Mouse (Mus musculus) brain, embryonic 18.5 days (tissue): ENCODE results near the gene Pbrm1.

Source experiments
- DNase-seq: peaks from one replicate; pipeline ENCODE4 v3.0.0-alpha.2; 2012; ENCODE audit warnings: low read depth, low spot score

The Pbrm1 gene

DNA sequence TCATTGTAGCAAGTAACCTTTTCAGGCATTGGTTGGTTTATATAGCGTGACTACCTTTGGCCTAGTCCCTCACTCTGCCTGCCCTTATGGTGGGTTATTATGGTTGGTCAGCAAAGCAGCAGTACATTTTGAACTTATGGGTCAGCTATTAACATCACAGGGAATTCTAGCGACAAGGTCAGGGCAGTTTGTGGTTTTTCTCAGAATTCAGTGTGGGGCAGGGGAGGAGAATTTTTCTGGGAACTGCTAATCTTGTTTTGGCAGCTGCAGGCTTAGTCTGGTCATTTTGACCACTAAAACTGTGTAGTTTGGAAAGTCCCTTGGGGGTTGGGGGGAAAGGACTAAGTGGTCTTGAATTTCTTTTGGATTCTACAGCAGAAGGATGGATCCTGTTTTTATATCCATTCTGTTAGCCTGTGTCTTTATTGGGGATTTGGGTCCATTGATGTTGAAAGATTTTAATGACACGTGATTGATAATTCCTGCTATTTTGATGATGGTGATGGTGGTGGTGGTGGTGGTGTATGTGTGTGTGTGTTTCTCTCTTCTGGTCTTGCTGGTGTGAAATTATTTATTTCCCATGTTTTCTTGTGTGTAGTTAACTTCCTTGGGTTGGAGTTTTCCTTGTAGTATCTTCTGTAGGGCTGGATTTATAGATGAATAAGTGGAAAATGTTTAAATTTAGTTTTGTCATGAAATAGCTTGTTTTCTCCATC is 60.5 kb downstream of the Pbrm1 start:
- no peak for DNase-seq

DNA sequence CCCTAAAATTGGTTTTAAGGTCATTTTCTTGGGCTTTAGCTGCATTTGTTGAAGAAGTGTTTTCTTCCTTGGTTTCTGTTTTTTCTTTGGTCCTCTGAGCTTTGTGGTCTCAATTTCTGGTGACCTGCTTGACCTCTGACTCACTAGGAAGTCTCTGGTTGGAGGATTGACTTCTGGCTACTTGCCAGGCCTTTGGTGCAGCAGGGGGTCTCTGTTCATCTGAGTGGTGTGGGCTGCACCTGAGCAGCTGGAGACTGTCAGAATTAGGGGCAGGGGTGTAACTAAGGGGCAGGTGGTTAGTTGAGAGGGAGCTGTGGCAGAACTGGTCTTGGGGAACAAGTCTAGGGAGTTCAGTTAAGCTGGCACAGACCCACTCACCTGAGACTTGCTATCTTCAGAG is 62.2 kb downstream of the Pbrm1 start:
- no peak for DNase-seq

DNA sequence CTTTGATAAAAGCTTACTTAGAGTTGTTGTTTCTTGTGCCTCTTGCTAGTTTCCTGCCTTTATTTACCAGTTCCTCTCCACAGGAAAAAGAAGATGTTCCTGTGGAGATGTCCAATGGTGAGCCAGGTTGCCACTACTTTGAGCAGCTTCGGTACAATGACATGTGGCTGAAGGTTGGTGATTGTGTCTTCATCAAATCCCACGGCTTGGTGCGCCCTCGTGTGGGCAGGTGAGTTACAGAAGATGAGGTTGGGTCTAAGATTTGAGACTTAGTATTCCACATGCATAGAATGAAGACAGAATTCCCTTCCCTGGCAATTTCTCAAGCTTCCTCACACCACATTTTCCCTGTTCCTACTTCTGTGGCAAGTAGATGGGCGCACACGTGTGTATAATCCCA is 68.5 kb downstream of the Pbrm1 start:
- DNase-seq, result no peak

DNA sequence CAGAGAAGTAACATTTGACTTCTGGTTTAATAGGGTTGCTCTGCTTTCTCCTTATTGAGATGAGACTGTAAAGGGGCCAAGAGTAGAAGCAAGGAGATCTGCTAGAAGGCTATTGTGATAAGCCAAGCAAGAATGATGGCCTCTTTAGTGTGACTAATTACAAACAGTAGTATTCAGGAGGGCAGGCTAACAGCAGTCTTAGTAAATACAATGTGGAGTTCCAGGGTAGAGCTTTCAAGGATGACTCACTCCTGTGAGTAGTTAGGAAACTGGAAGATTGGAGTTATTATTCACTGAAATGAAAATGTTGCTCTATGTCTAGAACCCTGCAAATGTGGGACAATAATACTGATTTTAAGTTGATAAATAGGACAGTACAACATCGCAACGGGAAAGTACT is 69.6 kb downstream of the Pbrm1 start:
- no peak for DNase-seq

DNA sequence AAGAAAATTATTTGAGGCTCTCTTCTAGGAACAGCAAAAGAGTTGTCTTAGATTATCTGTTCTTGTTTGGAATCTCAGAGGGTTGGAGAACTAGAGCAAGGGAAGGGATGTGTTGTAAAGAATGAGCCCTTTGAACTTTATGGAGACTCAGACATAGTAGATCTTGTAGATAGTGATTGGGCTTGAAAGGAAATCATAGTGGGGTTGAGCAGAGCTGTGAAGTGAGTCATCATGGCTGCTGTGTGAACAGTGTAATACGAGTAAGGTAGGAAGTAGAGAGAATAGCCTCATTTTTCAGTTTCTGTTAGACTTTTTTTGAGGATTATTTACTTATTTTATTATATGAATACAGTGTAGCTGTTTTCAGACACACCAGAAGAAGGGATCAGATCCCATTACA is 71.0 kb downstream of the Pbrm1 start:
- DNase-seq, result no peak

DNA sequence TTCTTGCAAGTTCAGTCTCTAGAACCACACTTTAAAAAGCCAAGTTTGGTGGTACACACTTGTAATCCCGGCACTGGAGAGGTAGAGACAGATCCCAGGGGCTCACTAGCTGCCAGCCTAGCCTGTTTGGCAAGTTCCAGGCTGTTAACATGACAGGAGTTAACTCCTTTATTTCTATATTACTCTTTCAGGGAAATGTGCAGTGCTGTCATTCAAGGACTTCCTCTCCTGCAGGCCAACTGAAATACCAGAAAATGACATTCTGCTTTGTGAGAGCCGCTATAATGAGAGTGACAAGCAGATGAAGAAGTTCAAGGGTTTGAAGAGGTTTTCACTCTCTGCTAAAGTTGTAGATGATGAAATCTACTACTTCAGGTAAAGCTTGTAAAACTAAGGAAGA is 86.2 kb downstream of the Pbrm1 start:
- no peak for DNase-seq

DNA sequence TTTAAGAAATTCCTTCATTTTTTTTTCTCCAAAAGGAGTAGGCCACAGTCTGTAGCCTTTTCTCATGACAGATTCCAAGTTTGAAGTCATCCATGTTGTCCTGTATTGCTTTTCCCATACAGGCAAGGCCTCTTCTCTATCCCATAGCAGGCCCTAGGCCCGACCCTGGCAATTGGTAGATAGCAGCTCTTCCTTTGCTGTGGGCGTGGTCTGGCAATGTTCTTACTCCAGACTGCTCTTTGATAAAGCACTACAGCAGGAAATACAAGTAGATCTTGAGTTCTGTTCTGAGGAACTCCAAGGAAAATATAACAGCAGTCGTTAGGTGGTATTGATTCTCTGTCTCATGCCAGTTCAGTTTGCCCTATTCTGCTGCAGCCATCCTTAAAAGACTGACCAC is 91.7 kb downstream of the Pbrm1 start:
- no peak for DNase-seq

DNA sequence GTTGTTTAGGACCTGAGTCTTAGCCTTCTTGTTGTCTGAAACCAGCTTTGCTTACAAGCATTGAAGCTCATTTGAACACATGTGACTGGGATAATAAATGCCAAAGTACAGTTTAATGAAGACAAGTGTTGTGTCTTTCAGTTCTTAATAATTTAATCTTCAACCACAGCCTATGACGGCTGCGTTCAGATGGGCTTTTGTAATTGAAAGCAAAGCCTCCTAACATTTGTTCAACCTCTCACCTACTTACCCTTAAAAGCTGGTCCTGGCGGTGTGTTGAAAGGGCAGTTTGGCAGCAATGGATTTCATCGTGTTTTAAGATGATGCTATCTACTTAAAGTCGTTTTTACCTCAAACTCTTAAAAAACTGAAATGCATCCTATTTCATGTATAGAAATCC is 93.2 kb downstream of the Pbrm1 start:
- DNase-seq, result no peak

DNA sequence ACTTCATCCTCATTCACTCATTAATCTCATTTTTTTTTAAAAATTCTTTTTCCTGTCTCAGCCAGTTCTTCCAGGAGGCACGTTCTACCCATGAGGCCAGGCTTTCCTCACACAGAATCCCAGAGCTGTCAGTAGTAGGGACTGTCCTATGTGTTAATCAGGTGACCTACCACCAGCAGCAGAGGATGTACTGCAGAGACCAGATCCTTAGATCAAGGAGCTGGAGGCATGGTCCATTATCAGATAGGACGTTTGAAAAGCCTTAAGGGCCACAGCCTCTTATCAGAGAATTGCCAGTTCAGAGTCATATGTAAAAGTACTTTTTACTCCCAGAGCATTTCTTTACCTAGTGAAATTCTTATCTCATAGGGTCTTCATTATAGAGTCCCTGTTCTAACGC is 95.1 kb downstream of the Pbrm1 start:
- no peak for DNase-seq

DNA sequence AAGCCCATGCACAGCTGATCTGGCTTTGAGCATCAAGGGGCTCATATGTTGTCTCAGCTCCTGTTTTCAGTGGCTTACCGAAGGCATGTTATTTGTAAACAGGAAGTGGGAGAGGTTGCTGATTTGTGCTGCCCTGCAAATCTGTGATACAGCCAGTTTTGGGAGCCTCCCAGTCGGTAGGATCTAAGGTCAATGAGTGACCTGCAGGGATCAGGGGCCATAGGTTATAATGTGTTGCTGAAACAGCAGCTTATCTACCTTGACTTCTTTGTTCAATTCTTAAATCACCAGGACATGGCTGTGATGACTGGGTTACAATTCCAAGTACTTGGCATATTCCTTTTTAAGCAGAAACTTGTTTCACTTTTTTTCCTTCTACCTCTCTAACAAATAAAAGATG is 96.6 kb downstream of the Pbrm1 start:
- DNase-seq, result no peak

DNA sequence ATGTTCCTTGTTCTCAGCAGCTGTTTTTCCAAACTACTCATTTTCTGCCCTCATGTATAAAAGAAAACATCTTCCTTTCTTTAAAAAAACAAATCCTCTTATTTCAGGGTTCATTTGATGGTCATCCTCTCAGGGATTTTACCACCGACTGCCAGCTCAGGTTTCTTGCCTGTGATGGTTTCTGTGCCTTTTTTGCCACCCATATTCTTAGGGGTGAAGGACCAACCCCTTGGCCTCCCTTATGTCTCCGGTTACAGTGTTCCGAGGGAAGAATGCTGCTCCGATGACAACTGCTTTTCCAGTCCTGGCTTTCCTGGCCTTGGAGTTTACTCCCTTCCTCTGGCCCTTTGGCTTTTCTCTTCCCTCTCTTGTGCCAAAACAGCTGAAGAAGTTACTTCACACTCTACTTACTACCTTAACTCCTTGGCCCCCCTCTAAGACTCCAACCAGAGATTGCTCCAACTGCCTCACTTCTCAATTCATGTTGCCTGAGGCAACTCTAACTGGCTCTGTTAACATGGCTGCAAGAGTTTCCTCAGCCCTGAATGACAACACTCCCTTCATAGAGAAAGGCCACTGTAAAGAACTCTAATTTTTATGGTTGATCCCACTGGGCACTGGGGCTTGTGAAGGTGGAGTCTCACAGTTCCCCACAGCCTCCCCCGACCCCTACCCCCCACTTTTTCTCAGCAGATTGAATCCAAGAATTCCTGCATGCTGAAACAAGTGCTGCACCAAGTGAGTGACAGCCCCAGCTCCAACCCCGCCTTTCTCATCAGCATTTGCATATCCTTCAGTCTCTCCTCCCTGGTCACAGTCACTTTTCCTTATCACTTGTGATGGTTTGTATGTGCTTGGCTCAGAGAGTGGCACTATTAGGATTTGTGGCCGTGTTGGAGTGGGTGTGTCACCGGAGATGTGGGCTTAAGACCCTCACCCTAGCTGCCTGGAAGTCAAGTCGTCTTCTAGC is 106.5 kb downstream of the Pbrm1 start:
- no peak for DNase-seq

DNA sequence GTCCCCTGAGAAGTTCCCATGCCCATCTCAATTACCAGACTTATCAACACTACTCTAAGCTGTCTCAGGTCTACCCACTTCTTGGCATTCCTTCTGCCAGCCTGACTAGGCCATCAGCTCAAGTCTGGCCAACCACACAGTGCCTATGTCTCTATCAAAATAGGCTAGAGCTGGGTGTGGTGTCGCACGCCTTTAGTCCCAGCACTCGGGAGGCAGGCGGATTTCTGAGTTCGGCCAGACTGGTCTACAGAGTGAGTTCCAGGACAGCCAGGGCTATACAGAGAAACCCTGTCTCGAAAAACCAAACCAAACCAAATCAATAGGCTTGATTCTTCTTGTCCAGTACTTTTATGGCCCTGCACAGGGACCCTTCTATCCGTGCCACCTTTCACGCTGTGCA is 107.9 kb downstream of the Pbrm1 start:
- DNase-seq, result no peak

DNA sequence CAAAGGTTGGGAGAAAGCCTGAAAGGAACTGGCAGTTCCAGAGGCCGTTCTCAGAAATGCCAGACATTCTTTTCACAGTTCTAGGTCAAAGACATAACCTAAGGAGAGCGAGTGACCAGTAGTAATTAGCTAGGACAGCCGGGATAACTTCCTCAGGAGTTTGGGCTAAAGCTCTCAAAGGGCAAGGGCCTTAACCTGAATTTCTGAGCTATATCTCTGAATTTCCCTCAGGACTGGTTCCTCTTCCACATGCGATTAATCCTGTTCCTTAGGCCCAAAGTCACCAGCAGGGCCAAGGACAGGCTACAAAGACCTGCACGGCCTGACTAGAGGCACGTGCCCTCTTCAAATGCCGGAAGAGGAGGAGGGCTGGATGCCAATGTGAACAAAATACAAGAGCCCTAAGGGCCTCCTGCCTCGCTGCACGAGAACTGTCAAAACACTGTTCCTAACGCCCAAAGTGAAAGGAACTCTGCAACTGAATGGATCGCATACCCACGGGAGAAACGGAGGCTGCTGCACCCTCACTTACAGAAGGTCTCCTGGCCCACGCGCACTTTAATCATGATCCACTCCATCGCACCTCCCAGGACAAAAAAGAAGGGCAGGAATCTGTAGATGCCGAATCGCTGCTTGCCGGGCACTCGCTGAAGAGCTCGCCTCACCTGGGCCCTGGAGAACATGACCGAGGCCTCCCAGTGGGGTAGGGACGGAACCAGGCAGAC is 109.3 kb downstream of the Pbrm1 start:
- no peak for DNase-seq

DNA sequence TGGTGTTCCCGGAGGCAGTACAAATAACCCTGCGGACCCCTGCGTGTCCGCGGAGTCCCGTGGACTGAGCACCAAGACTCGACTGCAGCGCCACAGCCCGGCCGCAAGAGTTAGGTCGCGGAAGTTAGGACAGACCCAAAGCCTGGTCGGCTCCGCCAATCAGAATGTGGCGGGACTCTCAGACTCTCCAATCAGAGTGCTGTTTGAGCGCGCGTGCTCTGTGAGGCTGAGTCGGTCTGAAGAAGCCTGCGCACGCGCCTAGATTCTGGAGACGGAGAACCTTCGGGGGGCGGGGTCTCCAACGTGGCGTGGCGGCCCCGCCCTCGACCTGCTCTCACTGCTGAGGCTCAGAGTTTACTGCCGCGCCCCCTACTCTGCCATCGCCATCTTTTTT is 109.9 kb downstream of the Pbrm1 start, which contains the start of gene Smim4:
Gene Smim4 (minus strand): TSS at position 131 of the 394 bp plus-strand sequence.
- DNase-seq, result peak; percentile 98

DNA sequence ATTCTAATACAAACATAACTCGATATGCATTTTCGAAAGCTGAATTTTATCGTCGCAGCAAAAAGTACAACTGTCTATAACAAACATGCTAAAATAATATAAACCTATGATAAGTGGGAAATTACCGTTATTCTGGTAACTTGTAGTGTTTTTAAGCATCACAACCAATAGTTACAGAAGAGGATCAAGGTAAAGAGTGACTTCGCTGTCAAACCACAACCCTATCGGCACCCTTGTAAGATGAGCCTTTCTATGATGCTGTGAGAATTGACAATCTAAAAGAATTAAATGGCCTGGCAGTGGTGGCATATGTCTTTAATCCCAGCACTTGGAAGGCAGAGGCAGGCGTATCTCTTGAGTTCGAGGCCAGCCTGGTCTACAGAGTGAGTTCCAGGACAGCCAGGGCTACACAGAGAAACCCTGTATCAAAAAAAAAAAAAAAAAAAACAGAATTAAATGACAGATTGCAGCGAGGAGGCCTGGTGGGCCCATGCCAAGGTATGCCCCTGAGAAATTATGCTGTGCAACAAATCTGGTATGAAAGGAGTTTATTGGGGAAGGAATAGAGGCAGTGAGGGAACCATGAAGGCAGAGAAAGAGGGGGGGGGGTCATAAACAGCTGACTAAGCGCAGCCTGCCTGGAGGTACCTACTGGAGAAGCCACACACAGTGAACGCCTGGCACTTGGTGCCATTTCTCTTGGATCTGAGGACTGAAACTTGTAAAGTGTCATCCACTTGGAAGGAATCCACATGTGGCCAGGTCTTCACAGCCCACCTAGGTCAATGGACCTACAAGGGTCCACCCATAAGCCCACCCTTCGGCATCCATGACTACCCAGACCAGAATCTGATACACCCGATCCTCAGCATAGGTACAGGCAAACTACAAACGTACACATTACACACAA is 110.6 kb downstream of the Pbrm1 start:
- DNase-seq, result no peak

DNA sequence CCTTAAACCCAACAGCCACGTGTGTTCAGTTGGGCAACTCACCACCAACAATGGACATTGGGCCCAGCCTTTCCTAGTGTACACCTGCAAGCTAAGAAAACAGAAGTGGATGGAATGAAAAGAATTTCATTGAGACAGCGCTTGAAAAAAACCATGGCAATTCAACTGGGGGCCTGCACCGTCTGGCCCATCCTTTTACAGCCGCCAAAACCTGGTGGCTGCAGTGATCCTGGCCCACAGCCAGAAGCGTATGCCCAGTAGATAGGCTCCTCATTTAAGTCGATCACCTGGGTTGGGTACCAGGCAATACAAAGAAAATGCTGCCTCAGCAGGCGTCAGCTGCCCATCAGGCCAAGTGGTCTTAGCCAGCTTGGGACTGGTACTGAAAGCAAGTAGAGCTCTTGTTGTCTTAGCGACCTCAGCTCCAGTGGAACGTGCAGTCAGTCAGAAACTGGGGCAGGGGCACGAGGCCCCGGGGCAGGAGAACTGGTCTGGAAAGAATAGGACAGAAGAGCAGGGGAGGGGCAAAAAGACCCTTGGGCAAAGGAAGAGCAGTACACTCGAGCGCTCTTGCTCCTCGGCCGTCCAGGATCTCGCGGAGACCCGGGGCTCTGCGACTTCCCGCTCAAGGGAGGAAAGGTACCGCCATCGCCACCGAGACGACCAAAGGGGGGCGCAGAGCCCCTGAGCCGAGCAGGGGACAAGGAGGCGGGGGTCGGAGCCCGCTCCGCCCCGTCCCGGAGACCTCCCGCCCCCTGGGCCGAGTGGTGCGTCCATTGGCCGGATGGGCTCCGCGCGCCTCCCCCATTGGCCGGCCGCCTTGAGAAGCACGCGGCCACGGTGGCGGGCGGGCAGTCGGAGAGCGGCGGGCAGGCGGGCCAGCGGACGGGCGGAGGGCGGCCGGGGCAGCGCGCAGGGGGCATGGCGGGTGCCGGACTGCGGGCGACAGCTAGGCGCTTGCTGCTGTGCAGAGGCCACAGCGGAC is 111.6 kb downstream of the Pbrm1 start, which contains the start of gene Nt5dc2:
Gene Nt5dc2 (plus strand): TSS at position 818 of the 985 bp plus-strand sequence.
- peak; percentile 72 for DNase-seq

DNA sequence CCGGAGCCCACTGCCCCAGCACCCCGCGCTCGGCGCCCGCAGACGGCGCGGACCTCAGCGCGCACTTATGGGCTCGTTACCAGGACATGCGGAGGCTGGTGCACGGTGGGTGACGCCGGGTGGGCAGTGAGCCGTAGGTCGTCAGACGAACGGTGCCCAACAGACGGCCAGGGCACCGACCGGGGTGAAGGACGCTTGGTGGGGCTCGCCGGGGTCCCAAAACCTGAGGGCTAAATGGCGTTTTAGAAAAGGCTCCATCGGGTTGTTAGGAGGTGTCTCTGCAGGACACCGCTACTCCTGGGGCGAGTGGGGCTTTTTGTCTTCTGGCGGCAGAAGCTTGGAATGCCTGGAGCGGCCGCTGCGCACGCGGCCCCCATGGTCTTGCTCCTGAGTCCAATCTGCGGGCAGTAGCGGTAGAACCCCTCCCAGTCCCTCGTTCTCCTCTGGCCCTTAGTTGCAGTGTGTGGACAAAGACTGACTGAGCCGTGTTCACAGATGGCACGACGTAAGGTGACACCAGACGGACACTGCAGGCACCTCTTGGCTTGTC is 112.4 kb downstream of the Pbrm1 start:
- DNase-seq, result no peak

DNA sequence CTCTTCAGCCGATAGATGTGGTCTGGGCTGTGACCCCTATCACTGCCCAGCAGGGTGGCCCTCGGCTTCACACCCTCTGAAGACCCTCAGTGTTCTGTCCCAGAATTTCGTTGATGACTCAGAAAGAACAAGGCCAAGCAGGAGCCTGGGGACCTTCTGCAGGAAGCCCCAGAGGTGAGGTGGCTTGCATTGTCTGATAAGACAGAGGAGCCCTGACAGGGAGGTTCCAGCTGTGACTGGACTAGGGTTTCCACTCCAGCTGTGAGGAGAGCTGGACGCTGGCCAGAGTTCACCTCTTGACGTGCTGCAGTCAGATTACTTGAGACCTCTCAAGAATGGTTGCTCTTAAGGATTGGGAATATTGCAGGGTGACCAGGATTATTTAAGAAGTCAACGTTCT is 113.1 kb downstream of the Pbrm1 start:
- no peak for DNase-seq

DNA sequence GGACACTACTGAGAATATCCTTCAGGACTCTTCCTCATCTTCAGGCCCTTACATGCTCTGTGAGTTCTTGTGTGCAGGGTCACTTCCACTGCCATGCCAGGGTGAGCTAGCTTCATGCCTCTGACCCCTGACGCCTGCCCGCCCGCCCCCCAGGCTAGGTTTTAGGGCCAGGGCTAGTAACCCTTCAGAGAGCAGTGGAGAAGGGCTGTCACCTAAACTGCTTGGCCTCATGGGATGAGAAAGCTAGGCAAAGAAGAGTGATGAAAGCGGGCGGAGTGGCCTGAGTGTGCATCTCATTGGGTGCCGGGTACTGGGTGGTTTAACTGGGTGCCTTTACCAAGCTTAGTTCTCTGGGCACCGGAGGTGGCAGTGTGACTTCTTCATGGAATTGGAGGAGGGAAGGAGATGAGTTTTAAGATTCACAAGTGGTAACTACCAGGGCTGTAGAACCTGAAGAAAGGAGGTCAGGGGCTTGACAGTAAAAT is 113.6 kb downstream of the Pbrm1 start:
- no peak for DNase-seq
